Mouse (Mus musculus): Measurements from ENCODE around the gene Zfp617. TPM values are rescaled to one million over a fixed set of nuclear protein-coding genes. Genes with fewer than 3 reads are reported as not detected.
"Not testable (repeated sequence)": the region's sequence is repeated elsewhere in the genome, so short reads cannot be mapped to it uniquely, and the experiment has no call there.

Zfp617 gene
- total and polyA plus RNA-seq, 2 experiments = 2.0 to 16.9 TPM

DNA sequence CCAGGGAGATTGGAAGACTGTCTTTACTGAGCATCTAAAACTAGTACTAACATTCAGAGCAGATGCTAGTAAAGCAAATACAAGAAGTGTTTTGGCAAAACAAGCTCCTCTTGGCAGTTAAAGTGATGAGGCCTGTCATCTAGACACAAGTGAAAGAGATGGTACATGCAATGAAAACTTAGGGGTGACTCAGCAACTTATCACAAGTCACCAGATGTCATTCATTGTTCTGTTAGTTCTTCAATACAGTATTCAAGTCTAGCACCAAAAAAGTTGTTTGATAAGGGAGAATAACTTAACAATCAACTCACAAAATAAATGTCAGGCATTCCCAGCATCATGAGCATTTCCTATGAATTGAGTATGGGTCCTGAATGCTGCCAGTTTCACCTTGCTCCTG lies 19.3 kb downstream of the Zfp617 start:
- peaks cover 4% of the 10 kb centered on the region; the same call in 1 of the 2 replicates for H3K79me2 ChIP-seq (ENCODE audit: control insufficient read depth, insufficient read depth, low read length)
- H3K27ac ChIP-seq (replicated peaks; ENCODE audit: insufficient read depth, low read depth, low read length) = no peak overlapping the region
- H3K27me3 ChIP-seq (ENCODE audit: control insufficient read depth, insufficient read depth, low read length) = no peaks in the 10 kb centered on the region
- no peak overlapping the region for H3K9ac ChIP-seq (ENCODE audit: low read depth, low read length)
- no peak for DNase-seq (ENCODE audit: extremely low read depth, low read depth, low spot score)
- peaks cover 33% of the 10 kb centered on the region for H3K36me3 ChIP-seq (ENCODE audit: control insufficient read depth, insufficient read depth, low read length)
- no peak overlapping the region for H3K4me3 ChIP-seq (ENCODE audit: insufficient read depth, low read depth, low read length)
- H3K4me1 ChIP-seq (ENCODE audit: control insufficient read depth, insufficient read depth, low read length) = peaks cover 4% of the 10 kb centered on the region
- no peak for TF ChIP-seq POLR2A (IDR thresholded peaks at IDR 0.05; ENCODE audit: extremely low read depth, insufficient read depth, low read length)
- no peak for TF ChIP-seq CTCF (IDR thresholded peaks at IDR 0.05; ENCODE audit: low read depth, low read length)

GRCm38 (mm10) chr8:71938037-71938436 lies 29.6 kb downstream of the Zfp617 start:
- not testable (repeated sequence) for H3K4me1 ChIP-seq (ENCODE audit: control insufficient read depth, insufficient read depth, low read length); H3K9ac ChIP-seq (ENCODE audit: low read depth, low read length); H3K4me3 ChIP-seq (ENCODE audit: insufficient read depth, low read depth, low read length); H3K79me2 ChIP-seq (ENCODE audit: control insufficient read depth, insufficient read depth, low read length); H3K36me3 ChIP-seq (ENCODE audit: control insufficient read depth, insufficient read depth, low read length); DNase-seq (ENCODE audit: extremely low read depth, low read depth, low spot score); H3K27ac ChIP-seq (replicated peaks; ENCODE audit: insufficient read depth, low read depth, low read length); H3K27me3 ChIP-seq (ENCODE audit: control insufficient read depth, insufficient read depth, low read length)
- whole genome bisulfite sequencing = 86% methylated on average over 2 of the region's 2 CpGs

DNA sequence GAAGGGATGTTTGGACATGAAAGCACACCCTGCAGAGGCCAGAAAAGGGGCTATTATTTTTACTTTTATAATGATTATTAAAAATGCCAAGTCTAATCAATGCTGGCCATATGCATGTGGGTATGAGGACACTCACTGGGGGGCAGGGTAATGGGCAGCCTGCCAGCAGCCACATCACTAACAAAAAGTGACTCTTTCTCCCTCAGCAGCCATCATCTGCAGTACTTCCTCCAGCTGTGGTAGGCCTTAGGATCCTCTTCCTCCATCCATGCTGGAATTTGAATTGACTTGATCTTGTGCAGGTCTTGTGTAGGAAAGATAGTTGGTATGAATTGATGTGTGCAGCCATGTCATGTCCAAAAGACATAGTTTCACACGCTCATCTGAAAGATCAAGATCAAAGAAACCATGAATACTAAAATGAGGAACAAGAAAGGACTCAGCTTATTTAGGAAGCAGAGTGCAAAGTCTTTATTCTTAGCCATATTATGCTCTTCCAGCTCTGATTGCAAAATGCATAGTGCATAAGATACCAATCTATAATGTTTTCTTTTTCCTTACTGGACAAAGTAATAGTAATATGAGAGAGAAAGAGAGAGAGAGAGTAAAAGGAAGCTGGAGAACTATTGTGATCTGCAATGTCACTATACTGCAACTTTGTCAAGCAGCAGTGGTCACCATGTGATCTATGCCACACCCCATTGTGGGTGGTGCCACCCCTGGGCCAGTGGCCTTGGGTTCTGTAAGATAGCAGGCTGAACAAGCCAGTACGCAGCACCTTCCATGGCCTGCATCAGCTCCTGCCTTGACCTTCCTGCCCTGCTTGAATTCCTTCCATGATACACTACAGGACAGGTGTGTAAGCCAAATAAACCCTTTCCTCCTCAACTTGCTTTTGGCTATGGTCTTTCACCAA lies 32.1 kb downstream of the Zfp617 start:
- DNase-seq (ENCODE audit: extremely low read depth, low read depth, low spot score) = no peak
- no peak for TF ChIP-seq CTCF (IDR thresholded peaks at IDR 0.05; ENCODE audit: low read depth, low read length)
- no peak for TF ChIP-seq POLR2A (IDR thresholded peaks at IDR 0.05; ENCODE audit: extremely low read depth, insufficient read depth, low read length)

GRCm38 (mm10) chr8:71941776-71942175 lies 33.3 kb downstream of the Zfp617 start:
- H3K4me1 ChIP-seq (ENCODE audit: control insufficient read depth, insufficient read depth, low read length) = no peaks in the 10 kb centered on the region
- H3K36me3 ChIP-seq (ENCODE audit: control insufficient read depth, insufficient read depth, low read length) = no peaks in the 10 kb centered on the region
- no peak overlapping the region for H3K27ac ChIP-seq (replicated peaks; ENCODE audit: insufficient read depth, low read depth, low read length)
- WGBS = 81% methylated on average over 1 of the region's 1 CpGs
- H3K4me3 ChIP-seq (ENCODE audit: insufficient read depth, low read depth, low read length) = no peak overlapping the region
- H3K27me3 ChIP-seq (ENCODE audit: control insufficient read depth, insufficient read depth, low read length) = no peaks in the 10 kb centered on the region
- no peak for DNase-seq (ENCODE audit: extremely low read depth, low read depth, low spot score)
- no peak overlapping the region for H3K9ac ChIP-seq (ENCODE audit: low read depth, low read length)
- H3K79me2 ChIP-seq (ENCODE audit: control insufficient read depth, insufficient read depth, low read length) = no peaks in the 10 kb centered on the region
- TF ChIP-seq POLR2A (IDR thresholded peaks at IDR 0.05; ENCODE audit: extremely low read depth, insufficient read depth, low read length) (no peak), CTCF (IDR thresholded peaks at IDR 0.05; ENCODE audit: low read depth, low read length) (no peak)

More for the DNA sequence above, 32.1 kb downstream of the Zfp617 start:
- H3K4me3 ChIP-seq (ENCODE audit: insufficient read depth, low read depth, low read length) = no peak overlapping the region
- no peak overlapping the region for H3K9ac ChIP-seq (ENCODE audit: low read depth, low read length)
- H3K79me2 ChIP-seq (ENCODE audit: control insufficient read depth, insufficient read depth, low read length) = no peaks in the 10 kb centered on the region
- WGBS = 75% methylated on average over 2 of the region's 2 CpGs
- no peaks in the 10 kb centered on the region for H3K36me3 ChIP-seq (ENCODE audit: control insufficient read depth, insufficient read depth, low read length)
- no peaks in the 10 kb centered on the region for H3K4me1 ChIP-seq (ENCODE audit: control insufficient read depth, insufficient read depth, low read length)
- H3K27ac ChIP-seq (replicated peaks; ENCODE audit: insufficient read depth, low read depth, low read length) = no peak overlapping the region
- H3K27me3 ChIP-seq (ENCODE audit: control insufficient read depth, insufficient read depth, low read length) = no peaks in the 10 kb centered on the region

DNA sequence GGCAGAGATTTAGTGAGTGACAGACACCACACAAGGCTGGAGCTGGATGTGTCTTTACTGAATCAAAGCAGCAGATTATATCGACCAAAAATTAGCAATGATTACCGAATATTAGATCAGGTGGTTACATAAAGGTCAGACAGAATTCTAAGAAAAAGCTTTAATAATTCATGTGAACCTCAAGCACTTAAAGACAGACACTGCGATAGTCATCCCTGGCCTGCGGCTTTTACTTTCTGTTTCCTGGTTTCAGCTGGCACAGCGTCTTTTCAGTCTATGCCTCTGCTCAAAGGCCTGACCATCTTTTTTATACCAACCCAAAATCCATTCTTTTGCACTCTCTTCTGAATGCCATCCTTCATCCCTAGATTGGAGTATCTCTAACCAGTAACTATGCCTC lies 40.2 kb downstream of the Zfp617 start:
- no peak for TF ChIP-seq POLR2A (IDR thresholded peaks at IDR 0.05; ENCODE audit: extremely low read depth, insufficient read depth, low read length)
- TF ChIP-seq CTCF (IDR thresholded peaks at IDR 0.05; ENCODE audit: low read depth, low read length) = no peak
- H3K4me3 ChIP-seq (ENCODE audit: insufficient read depth, low read depth, low read length) = no peak overlapping the region
- peaks cover 5% of the 10 kb centered on the region; the same call in 1 of the 2 replicates for H3K79me2 ChIP-seq (ENCODE audit: control insufficient read depth, insufficient read depth, low read length)
- DNase-seq (ENCODE audit: extremely low read depth, low read depth, low spot score) = no peak
- H3K4me1 ChIP-seq (ENCODE audit: control insufficient read depth, insufficient read depth, low read length) = peaks cover 5% of the 10 kb centered on the region; the same call in 1 of the 2 replicates
- no peak overlapping the region for H3K9ac ChIP-seq (ENCODE audit: low read depth, low read length)
- H3K36me3 ChIP-seq (ENCODE audit: control insufficient read depth, insufficient read depth, low read length) = no peaks in the 10 kb centered on the region
- WGBS = 89% methylated on average over 5 of the region's 5 CpGs
- no peaks in the 10 kb centered on the region for H3K27me3 ChIP-seq (ENCODE audit: control insufficient read depth, insufficient read depth, low read length)
- no peak overlapping the region for H3K27ac ChIP-seq (replicated peaks; ENCODE audit: insufficient read depth, low read depth, low read length)

All from liver, adult 2 months (tissue).